Mouse (Mus musculus): ENCODE data around the gene Ppp1r13l.

GRCm38 (mm10) chr7:19413525-19413924 is 54.0 kb downstream of the Ppp1r13l start:
- TF ChIP-seq CTCF (IDR thresholded peaks at IDR 0.05; ENCODE audit: low read depth, low read length) (no peak), POLR2A (IDR thresholded peaks at IDR 0.05; ENCODE audit: extremely low read depth, insufficient read depth, low read length) (no peak)
